Mouse (Mus musculus) cerebellum, adult 11 months (tissue): ENCODE results near the gene Actl6b.
A peak's percentile ranks its signal among the peaks of the same experiment; 100 is the strongest.

Experiments
- DNase-seq: peaks from one replicate; pipeline ENCODE4 v3.0.0; 2022

Gene Actl6b

GRCm38 (mm10) chr5:137565744-137566143 is 12.4 kb downstream of the Actl6b start:
- DNase-seq = no peak

DNA sequence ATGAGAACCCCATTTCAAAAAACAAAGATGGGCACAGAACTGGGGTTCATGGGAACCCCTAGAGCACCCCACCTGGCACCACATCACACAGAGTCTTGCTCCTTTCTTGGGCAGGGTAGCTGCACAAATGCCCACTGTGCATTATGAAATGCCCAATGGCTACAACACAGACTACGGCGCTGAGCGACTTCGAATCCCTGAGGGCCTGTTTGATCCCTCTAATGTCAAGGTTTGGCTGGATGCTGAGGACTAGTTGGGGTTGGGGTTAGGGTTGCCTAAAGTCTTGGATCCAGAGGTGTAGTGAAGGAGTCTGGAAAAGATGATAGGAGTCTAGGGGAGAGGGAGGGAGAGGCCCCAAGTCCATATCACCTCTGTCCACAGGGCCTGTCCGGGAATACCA is 13.1 kb downstream of the Actl6b start:
- no peak for DNase-seq

GRCm38 (mm10) chr5:137568223-137568798 is 15.0 kb downstream of the Actl6b start:
- no peak for DNase-seq

DNA sequence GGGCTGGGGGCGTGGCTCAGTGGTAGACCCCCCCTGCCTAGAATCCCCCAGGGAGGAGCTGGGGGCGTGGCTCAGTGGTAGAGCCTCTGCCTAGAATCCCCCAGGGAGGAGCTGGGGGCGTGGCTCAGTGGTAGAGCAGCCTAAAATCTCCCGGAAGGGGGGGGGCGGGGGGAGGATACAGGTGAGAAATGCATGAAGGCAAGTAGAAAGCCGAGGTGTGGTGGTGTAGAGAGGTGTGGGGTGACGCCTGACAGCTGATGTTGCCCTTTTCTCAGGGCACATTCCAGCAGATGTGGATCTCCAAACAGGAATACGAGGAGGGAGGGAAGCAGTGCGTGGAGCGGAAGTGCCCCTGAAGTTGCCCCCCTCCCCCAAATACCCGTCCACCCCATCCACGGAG is 15.7 kb downstream of the Actl6b start:
- no peak for DNase-seq

GRCm38 (mm10) chr5:137569665-137570064 is 16.3 kb downstream of the Actl6b start, which contains the start of gene Tfr2:
Gene Tfr2 (plus strand): TSS chr5:137569840.
- no peak for DNase-seq

DNA sequence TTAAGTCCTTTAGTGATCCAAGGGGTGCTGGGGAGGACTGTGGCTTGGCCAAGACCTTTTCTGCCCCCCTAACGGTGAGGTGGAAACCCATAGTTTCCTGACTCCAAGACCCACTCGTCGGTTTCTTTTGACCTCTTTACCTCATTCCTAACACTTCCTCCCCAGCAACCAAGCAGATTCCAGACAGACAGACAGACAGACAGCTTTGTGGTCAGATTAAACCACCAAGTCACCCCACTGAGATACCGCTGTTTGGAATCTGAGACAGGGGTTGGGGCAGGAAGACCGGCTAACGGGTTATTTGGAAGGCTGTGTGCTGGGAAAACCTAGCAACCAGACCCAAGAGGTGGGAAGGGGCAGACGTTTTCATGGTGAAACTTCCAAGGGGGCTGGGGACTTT is 16.9 kb downstream of the Actl6b start:
- DNase-seq = no peak

DNA sequence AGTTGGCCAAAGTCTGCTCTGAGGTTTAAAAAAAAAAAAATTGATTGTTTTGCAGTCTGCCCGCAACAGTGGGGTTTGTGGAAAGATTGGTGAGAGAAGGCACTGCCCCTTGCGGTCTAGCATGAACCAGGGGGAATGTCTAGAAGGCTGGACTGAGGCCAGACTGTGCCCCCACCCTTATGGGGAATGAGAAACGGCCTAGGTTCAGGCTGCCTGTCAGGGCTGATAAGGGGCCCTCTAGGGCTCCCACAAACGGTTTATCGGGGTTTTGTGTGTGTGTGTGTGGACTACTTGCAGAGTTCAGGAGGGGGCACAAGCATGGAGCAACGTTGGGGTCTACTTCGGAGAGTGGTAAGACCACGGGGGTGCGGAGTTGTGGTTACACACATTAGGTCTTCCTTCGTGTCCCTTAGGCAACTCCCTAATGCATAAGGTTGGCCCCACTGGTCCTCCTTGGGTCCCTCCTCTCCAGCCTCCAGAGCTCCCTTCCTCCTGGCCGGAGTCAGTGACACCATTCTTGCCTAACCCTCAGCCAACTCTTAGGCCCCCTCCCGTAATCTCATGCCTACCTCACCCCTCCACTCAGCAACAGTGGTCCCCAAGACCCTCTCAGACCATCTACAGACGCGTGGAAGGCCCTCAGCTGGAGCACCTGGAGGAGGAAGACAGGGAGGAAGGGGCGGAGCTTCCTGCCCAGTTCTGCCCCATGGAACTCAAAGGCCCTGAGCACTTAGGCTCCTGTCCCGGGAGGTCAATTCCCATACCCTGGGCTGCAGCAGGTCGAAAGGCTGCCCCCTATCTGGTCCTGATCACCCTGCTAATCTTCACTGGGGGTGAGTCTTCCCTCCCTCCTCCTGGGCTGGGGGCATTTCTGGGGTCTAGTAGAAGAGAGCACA is 17.6 kb downstream of the Actl6b start:
- no peak for DNase-seq

GRCm38 (mm10) chr5:137574470-137574901 is 21.2 kb downstream of the Actl6b start:
- DNase-seq = peak; percentile 75

- no peak for DNase-seq
These were observed 26.9 kb downstream of the Actl6b start for GRCm38 (mm10) chr5:137580246-137580645.

DNA sequence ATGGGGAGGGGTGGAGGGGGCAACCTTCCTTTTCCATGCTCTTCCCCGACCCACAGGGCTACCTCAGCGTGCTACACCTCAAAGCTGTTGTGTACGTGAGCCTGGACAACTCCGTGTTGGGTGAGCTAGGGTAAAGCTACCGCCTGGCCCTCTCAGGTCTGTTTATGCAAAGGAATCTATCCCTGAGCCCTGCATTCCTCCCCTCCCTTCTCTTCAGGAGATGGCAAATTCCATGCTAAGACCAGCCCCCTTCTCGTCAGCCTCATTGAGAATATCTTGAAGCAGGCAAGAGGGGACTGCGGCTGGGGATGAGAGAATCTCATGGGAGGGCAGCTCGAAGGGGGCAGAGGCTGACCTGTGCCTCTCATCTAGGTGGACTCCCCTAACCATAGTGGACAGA is 29.4 kb downstream of the Actl6b start:
- no peak for DNase-seq

GRCm38 (mm10) chr5:137583670-137584169 is 30.4 kb downstream of the Actl6b start:
- no peak for DNase-seq

DNA sequence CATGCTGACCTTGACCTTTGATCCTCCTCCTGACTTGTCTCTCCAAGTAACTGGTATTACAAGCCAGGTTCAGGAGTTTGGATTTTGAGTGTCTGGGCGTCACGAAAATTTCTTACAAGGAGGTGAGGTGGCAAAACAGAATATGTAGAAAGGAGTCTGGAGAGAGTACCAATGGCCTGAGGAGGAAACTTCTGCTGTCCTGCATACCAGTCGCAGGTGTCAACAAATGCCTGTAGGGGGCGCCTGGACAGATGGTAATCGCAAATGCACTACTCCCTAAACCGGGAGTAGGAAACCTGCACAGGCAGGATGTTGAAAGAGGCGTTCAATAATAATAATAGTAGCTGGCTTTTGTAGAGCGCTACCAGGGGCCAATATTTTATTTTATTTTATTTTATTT is 31.7 kb downstream of the Actl6b start:
- DNase-seq = peak; percentile 67

GRCm38 (mm10) chr5:137590507-137590906 is 37.2 kb downstream of the Actl6b start:
- no peak for DNase-seq

- no peak for DNase-seq
These were observed 42.6 kb downstream of the Actl6b start for GRCm38 (mm10) chr5:137595921-137596320.

- no peak for DNase-seq
These were observed 43.4 kb downstream of the Actl6b start for GRCm38 (mm10) chr5:137596601-137597261.

GRCm38 (mm10) chr5:137597625-137598024 is 44.3 kb downstream of the Actl6b start:
- DNase-seq = no peak

DNA sequence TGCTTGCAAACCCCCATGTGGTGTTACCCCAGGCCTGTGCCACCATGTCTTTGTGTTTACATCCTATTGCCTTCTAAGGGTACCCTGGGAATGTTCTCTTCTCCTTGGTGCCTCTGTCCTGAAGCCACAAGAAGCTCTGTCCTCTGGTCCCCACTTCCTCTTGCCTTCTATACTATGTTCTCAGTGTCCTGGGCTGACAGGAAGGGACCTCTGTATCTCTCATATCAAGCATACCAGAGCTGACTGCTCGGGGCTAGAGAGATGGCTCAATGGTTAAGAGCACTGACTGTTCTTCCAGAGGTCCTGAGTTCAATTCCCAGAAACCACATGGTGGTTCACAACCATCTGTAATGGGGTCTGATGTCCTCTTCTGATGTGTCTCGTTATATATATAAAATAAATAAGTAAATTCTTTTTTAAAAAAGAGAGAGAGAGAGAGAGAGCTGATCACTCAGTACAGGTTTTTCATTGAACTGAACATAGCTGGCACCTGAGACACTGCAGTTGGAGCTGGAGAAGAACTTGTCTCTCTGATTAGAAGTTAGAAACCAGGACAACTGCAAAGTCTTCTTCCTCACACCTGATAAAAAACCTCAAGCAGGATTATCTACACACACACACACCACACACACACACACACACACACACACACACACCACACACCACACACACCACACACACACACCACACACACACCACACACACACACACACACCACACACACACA is 44.9 kb downstream of the Actl6b start:
- no peak for DNase-seq

DNA sequence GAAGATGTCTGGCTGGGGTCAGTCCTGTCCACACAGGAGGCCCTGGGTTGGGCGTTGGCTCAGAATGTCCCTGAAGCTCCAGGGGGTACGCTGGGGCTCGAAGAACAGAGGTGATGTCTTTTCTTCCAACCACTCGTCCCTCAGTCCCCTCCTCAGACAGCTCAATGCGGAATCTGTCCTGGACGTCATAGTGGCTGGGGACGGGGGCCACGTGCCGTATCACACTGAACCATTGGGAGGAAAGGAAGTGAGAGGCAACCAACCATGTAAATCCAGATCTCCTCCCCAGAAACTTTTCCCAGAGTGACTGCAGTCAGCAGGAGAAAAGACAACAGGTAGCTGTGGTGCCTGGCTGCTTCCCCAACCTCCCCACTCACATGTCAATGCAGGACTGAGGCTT is 46.3 kb downstream of the Actl6b start:
- DNase-seq = no peak

DNA sequence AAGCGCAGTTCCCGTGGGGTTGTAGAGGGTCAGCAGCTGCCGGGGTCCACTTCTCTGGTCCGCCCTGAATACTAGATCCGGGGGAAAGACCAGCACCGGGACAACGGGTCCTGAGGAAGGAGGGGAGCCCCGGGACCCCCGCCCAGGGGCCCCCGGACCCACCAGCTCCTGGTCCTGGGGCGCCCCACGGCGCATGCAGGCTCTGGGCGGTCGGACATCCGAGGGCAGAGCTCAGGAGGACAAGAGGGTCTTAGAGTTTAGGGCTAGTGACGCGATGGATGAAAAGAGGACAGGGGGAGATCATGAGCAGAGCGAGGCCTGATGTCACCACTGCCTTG is 46.9 kb downstream of the Actl6b start:
- no peak for DNase-seq

DNA sequence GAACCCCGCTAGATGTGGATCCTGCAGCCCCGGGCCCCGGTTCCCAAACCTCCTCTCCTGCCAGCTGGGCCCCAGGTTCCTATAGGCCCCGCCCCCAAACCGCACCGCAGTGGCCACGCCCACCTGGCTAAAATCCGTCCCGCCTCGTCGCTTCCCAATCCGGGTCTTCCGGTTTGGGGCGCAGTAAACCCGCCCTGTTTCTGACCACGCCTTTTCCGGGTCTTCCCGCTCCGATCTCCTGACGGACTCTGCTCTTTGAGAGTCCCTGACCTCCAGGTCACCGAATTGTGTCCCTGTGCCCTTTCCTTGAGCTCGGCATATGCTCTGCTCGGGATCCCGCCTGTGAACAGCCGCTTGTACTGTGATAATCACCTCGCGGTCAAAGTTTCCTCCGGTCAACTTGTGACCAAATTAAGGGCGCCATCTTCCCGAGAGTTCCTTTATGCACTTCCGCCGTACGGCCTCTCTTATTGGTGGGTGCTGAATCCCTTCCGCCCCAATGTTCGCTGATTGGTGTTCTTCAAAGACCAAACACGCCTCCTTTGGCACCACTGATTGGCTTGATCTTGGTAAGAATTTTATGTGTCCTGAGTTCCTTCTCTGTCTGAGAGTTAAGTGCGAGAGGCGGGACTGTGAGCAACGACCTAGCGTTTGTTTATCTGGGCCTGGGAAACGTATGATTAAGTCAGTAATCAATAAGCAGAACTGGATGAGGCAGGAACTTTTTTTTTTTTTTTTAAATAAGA is 47.5 kb downstream of the Actl6b start, which contains the start of gene Mospd3:
Mospd3 (minus strand) TSS at position 440 of the 746 bp plus-strand sequence.
- peak; percentile 95 for DNase-seq

GRCm38 (mm10) chr5:137601365-137601729 is 48.0 kb downstream of the Actl6b start:
- no peak for DNase-seq
